10 mouse cellular contexts compared by ENCODE assay signal in the genomic region with DNA sequence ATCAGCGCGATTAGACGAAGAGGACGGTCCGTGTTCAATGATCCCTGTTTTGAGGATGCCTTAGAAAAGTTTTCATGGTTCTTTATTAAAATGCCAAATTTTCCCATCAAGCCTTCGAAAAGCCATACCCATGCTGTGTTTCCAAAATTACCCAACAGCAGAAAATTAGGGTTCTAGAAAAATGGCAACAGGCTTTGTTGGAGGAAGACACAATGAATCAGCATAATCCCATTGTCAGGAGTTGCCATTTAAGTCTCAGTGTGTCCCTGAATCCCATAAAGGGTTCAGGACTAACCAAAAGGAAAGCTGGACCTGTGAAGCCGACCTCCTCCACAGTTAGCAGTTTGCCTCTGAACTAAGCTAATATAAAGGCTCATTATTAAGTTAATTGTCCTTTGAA.
A peak's percentile ranks its signal among the peaks of the same experiment; 100 is the strongest.
DNase-seq lines count a peak whose midpoint lies in the region; ATAC-seq lines count a peak whose summit lies in the region.
"Had no signal": no experiment of that assay in that cellular context is flagged by ENCODE, and none has a peak within 500 bp of the region (broad histone marks: within the 10 kb centered on the region; RNA-seq: fewer than 3 reads in every experiment).

No protein-coding gene starts in this region.

- no peaks in the 10 kb centered on the region for H3K9me3 ChIP-seq in kidney, embryonic 16.5 days (ENCODE audit: low read length)
- no peaks in the 10 kb centered on the region for H3K9me3 ChIP-seq in embryonic facial prominence, embryonic 14.5 days (ENCODE audit: control insufficient read depth, low read length)
- no peaks in the 10 kb centered on the region for H3K9me3 ChIP-seq in intestine, embryonic 14.5 days (ENCODE audit: control insufficient read depth, low read length)
- H3K9me3 ChIP-seq in neural tube, embryonic 13.5 days, result no peaks in the 10 kb centered on the region

- no peak overlapping the region for H3K27ac ChIP-seq in kidney, embryonic 16.5 days (ENCODE audit: low read length)
- no peak overlapping the region for H3K27ac ChIP-seq in embryonic facial prominence, embryonic 14.5 days (replicated peaks; ENCODE audit: low read depth, low read length)
- H3K27ac ChIP-seq in intestine, embryonic 14.5 days (ENCODE audit: low read depth), result no peak overlapping the region
- no peak overlapping the region; the same call in 1 of the 2 replicates for H3K27ac ChIP-seq in neural tube, embryonic 13.5 days (replicated peaks)
- H3K27ac ChIP-seq: liver, embryonic 14.5 days had no signal

- WGBS in kidney, embryonic 16.5 days, result 38% methylated on average over 7 of the region's 7 CpGs
- WGBS in embryonic facial prominence, embryonic 14.5 days, result 28% methylated on average over 7 of the region's 7 CpGs
- WGBS in intestine, embryonic 14.5 days, result 47% methylated on average over 7 of the region's 7 CpGs
- WGBS in neural tube, embryonic 13.5 days, result 30% methylated on average over 7 of the region's 7 CpGs

- peak overlapping the region; percentile 69 for H3K4me2 ChIP-seq in kidney, embryonic 16.5 days (replicated peaks; ENCODE audit: low read depth, low read length)
- peak overlapping the region; percentile 68 for H3K4me2 ChIP-seq in embryonic facial prominence, embryonic 14.5 days (ENCODE audit: low read depth, low read length)
- H3K4me2 ChIP-seq in intestine, embryonic 14.5 days (ENCODE audit: low read length), result peak overlapping the region; percentile 54
- H3K4me2 ChIP-seq in neural tube, embryonic 13.5 days, result peak overlapping the region; percentile 71

- H3K4me1 ChIP-seq in kidney, embryonic 16.5 days (ENCODE audit: insufficient read depth, low read length), result peaks cover 7% of the 10 kb centered on the region; the same call in 1 of the 2 replicates
- H3K4me1 ChIP-seq in embryonic facial prominence, embryonic 14.5 days (ENCODE audit: control insufficient read depth, insufficient read depth, low read length), result peaks cover 6% of the 10 kb centered on the region
- no peaks in the 10 kb centered on the region for H3K4me1 ChIP-seq in intestine, embryonic 14.5 days (replicated peaks; ENCODE audit: control insufficient read depth, insufficient read depth, low read length)
- peaks cover 16% of the 10 kb centered on the region; the same call in 1 of the 2 replicates for H3K4me1 ChIP-seq in neural tube, embryonic 13.5 days (replicated peaks)

- H3K27me3 ChIP-seq in kidney, embryonic 16.5 days (ENCODE audit: insufficient read depth, low read length), result peaks cover 3% of the 10 kb centered on the region; the same call in 1 of the 2 replicates
- H3K27me3 ChIP-seq in embryonic facial prominence, embryonic 14.5 days (replicated peaks; ENCODE audit: control insufficient read depth, insufficient read depth, low read length), result peaks cover 34% of the 10 kb centered on the region
- peaks cover 11% of the 10 kb centered on the region; the same call in 1 of the 2 replicates for H3K27me3 ChIP-seq in intestine, embryonic 14.5 days (replicated peaks; ENCODE audit: control insufficient read depth, insufficient read depth, low read length)
- peaks cover 66% of the 10 kb centered on the region for H3K27me3 ChIP-seq in neural tube, embryonic 13.5 days

- H3K9ac ChIP-seq in kidney, embryonic 16.5 days (replicated peaks; ENCODE audit: low read length), result peak overlapping the region; percentile 49; the same call in 1 of the 2 replicates
- H3K9ac ChIP-seq in embryonic facial prominence, embryonic 14.5 days (ENCODE audit: low read depth, low read length), result 0 out of 2 replicates have a peak overlapping the region, but pooled peaks have one; percentile 40
- no peak overlapping the region for H3K9ac ChIP-seq in intestine, embryonic 14.5 days (ENCODE audit: low read length)
- H3K9ac ChIP-seq in neural tube, embryonic 13.5 days, result peak overlapping the region; percentile 62
- H3K9ac ChIP-seq: liver, embryonic 14.5 days had no signal

- no peaks in the 10 kb centered on the region for H3K36me3 ChIP-seq in kidney, embryonic 16.5 days (ENCODE audit: insufficient read depth, low read length)
- H3K36me3 ChIP-seq in embryonic facial prominence, embryonic 14.5 days (ENCODE audit: control insufficient read depth, insufficient read depth, low read length), result no peaks in the 10 kb centered on the region
- no peaks in the 10 kb centered on the region for H3K36me3 ChIP-seq in intestine, embryonic 14.5 days (ENCODE audit: control insufficient read depth, insufficient read depth, low read length)
- no peaks in the 10 kb centered on the region for H3K36me3 ChIP-seq in neural tube, embryonic 13.5 days

- ATAC-seq in kidney, embryonic 16.5 days (ENCODE audit: low FRiP score, low TSS enrichment), result no peak
- no peak for ATAC-seq in embryonic facial prominence, embryonic 14.5 days (ENCODE audit: low read depth)
- no peak for ATAC-seq in intestine, embryonic 14.5 days (replicated peaks; ENCODE audit: low FRiP score, low TSS enrichment, low read depth)
- no peak for ATAC-seq in neural tube, embryonic 13.5 days (ENCODE audit: low read depth)

- H3K4me3 ChIP-seq in kidney, embryonic 16.5 days (ENCODE audit: low read length), result peak overlapping the region; percentile 44
- H3K4me3 ChIP-seq in embryonic facial prominence, embryonic 14.5 days (ENCODE audit: low read depth, low read length), result peak overlapping the region; percentile 37
- H3K4me3 ChIP-seq in intestine, embryonic 14.5 days (ENCODE audit: low read depth, low read length), result peak overlapping the region; percentile 29; the same call in 1 of the 2 replicates
- peak overlapping the region; percentile 38 for H3K4me3 ChIP-seq in neural tube, embryonic 13.5 days

- DNase-seq in kidney, adult 8-10 months, result no peak
- no peak for DNase-seq in embryonic facial prominence, embryonic 14.5 days (ENCODE audit: low spot score)
- DNase-seq in intestine, embryonic 14.5 days (ENCODE audit: low spot score), result no peak
- no peak for DNase-seq in MN1 (ENCODE audit: low spot score)
- DNase-seq in left cerebral cortex, adult 18-20 months (ENCODE audit: low spot score in 2 of 2), result no peak
- DNase-seq in c-Kit-positive CD71-positive TER-119-positive erythroid progenitor cells, embryonic 14.5 days (ENCODE audit: low spot score), result no peak
- DNase-seq: gastrocnemius, postnatal 25 days had no signal
